Mouse (Mus musculus) adrenal gland, postnatal 25 days (tissue): ENCODE data around the gene Nln. TPM values are rescaled to one million over a fixed set of nuclear protein-coding genes. Genes with fewer than 3 reads are reported as not detected.

Experiments
- DNase-seq: peaks from one replicate; pipeline ENCODE4 v3.0.0; 2021; ENCODE audit warnings: mixed read lengths
- total RNA-seq: library from RNA; stranded (reverse); gene quantifications from 2 replicates; pipeline ENCODE4 v1.2.3, GENCODE M21; 2021

The Nln gene
- total RNA-seq, 1 experiment from 2014 or later: 19.0 TPM

- DNase-seq: no peak
Observed at GRCm38 (mm10) chr13:104095955-104096354, 13.5 kb downstream of the Nln start.

- peak; percentile 44 for DNase-seq
Observed at GRCm38 (mm10) chr13:104094531-104095385, 14.7 kb downstream of the Nln start.

GRCm38 (mm10) chr13:104091734-104092133, 17.7 kb downstream of the Nln start:
- DNase-seq: no peak

- DNase-seq: peak; percentile 45
Observed at GRCm38 (mm10) chr13:104089387-104089786, 20.0 kb downstream of the Nln start.

- DNase-seq: no peak
Observed at GRCm38 (mm10) chr13:104084600-104084999, 24.8 kb downstream of the Nln start.

GRCm38 (mm10) chr13:104082504-104082903, 26.9 kb downstream of the Nln start:
- no peak for DNase-seq

GRCm38 (mm10) chr13:104076993-104077392, 32.4 kb downstream of the Nln start:
- DNase-seq: no peak

- DNase-seq: peak; percentile 60
Observed at GRCm38 (mm10) chr13:104074731-104075130, 34.7 kb downstream of the Nln start.

- no peak for DNase-seq
Observed at GRCm38 (mm10) chr13:104074230-104074629, 35.2 kb downstream of the Nln start.

GRCm38 (mm10) chr13:104072351-104072750, 37.1 kb downstream of the Nln start:
- DNase-seq: no peak

- no peak for DNase-seq
Observed at GRCm38 (mm10) chr13:104070703-104071102, 38.7 kb downstream of the Nln start.

GRCm38 (mm10) chr13:104069216-104069615, 40.2 kb downstream of the Nln start:
- DNase-seq: peak; percentile 35

GRCm38 (mm10) chr13:104065649-104066347, 43.6 kb downstream of the Nln start:
- no peak for DNase-seq

- no peak for DNase-seq
Observed at GRCm38 (mm10) chr13:104063061-104063460, 46.4 kb downstream of the Nln start.

GRCm38 (mm10) chr13:104061975-104062750, 47.3 kb downstream of the Nln start:
- no peak for DNase-seq

GRCm38 (mm10) chr13:104060231-104060630, 49.2 kb downstream of the Nln start:
- no peak for DNase-seq

GRCm38 (mm10) chr13:104059536-104059935, 49.9 kb downstream of the Nln start:
- DNase-seq: no peak

- DNase-seq: no peak
Observed at GRCm38 (mm10) chr13:104058761-104059160, 50.7 kb downstream of the Nln start.

- no peak for DNase-seq
Observed at GRCm38 (mm10) chr13:104052271-104052753, 57.1 kb downstream of the Nln start.

GRCm38 (mm10) chr13:104048835-104049234, 60.6 kb downstream of the Nln start:
- no peak for DNase-seq

GRCm38 (mm10) chr13:104045108-104045507, 64.3 kb downstream of the Nln start:
- no peak for DNase-seq

- no peak for DNase-seq
Observed at GRCm38 (mm10) chr13:104044332-104044731, 65.1 kb downstream of the Nln start.

- no peak for DNase-seq
Observed at GRCm38 (mm10) chr13:104042738-104043137, 66.7 kb downstream of the Nln start.
